Mouse (Mus musculus): ENCODE data around the gene Pmpcb. TPM values are rescaled to one million over a fixed set of nuclear protein-coding genes. Genes with fewer than 3 reads are reported as not detected.
"Not testable (repeated sequence)": the region's sequence is repeated elsewhere in the genome, so short reads cannot be mapped to it uniquely, and the experiment has no call there.

Gene Pmpcb
- polyA plus RNA-seq, 1 experiment from 2014 or later, result 133 TPM

GRCm38 (mm10) chr5:21702009-21702364, 35.0 kb upstream of the Pmpcb start:
- Histone ChIP-seq H3K4me2 (peak overlapping the region; percentile 90), H3K4me1 (ENCODE audit: control insufficient read depth, insufficient read depth, low read length) (no peaks in the 10 kb centered on the region; the same call in 1 of the 2 replicates), H3K36me3 (ENCODE audit: control insufficient read depth, insufficient read depth, low read length) (no peaks in the 10 kb centered on the region), H3K27me3 (ENCODE audit: control insufficient read depth, insufficient read depth, low read length) (no peaks in the 10 kb centered on the region), H3K4me3 (ENCODE audit: low read depth, low read length) (peak overlapping the region; percentile 55), H3K27ac (ENCODE audit: low read depth, low read length) (peak overlapping the region; percentile 90), H3K9me3 (replicated peaks; ENCODE audit: control insufficient read depth, low read length) (no peaks in the 10 kb centered on the region), H3K9ac (ENCODE audit: low read depth, low read length) (peak overlapping the region; percentile 81)
- 58% methylated on average over 2 of the region's 2 CpGs for WGBS (ENCODE audit: insufficient replicate concordance)
- ATAC-seq (replicated peaks; ENCODE audit: insufficient number of reproducible peaks, low FRiP score, low TSS enrichment), result no peak; the same call in 1 of the 2 replicates

- 54% methylated on average over 6 of the region's 6 CpGs for WGBS (ENCODE audit: insufficient replicate concordance)
- H3K4me1 ChIP-seq (ENCODE audit: control insufficient read depth, insufficient read depth, low read length), result no peaks in the 10 kb centered on the region; the same call in 1 of the 2 replicates
- H3K27me3 ChIP-seq (ENCODE audit: control insufficient read depth, insufficient read depth, low read length), result no peaks in the 10 kb centered on the region
- peak overlapping the region; percentile 29 for H3K4me2 ChIP-seq
- peak overlapping the region; percentile 62; the same call in 1 of the 2 replicates for H3K27ac ChIP-seq (ENCODE audit: low read depth, low read length)
- ATAC-seq (replicated peaks; ENCODE audit: insufficient number of reproducible peaks, low FRiP score, low TSS enrichment), result no peak
- no peak overlapping the region for H3K4me3 ChIP-seq (ENCODE audit: low read depth, low read length)
- no peaks in the 10 kb centered on the region for H3K36me3 ChIP-seq (ENCODE audit: control insufficient read depth, insufficient read depth, low read length)
- H3K9me3 ChIP-seq (replicated peaks; ENCODE audit: control insufficient read depth, low read length), result no peaks in the 10 kb centered on the region
- H3K9ac ChIP-seq (ENCODE audit: low read depth, low read length), result no peak overlapping the region
Observed at GRCm38 (mm10) chr5:21702873-21703475, 34.0 kb upstream of the Pmpcb start.

DNA sequence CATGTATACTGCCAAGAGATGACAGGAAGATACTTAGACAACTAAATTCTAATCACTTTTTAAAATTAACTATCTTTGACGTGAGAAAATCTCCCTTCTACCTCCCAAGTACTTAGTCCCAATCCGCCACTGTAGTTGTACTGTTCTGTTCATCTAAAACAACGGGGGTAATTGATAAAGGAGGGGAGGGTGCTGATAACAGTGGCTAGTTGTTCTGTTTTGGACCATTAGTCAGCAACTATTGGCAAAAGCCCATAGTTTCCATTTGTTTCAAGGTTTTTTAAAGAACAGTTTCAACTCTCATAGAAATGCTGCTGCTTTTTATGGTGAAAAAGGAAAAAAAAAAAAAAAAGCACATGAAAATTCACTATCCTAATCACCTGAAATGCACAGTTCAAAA, 33.2 kb upstream of the Pmpcb start:
- 51% methylated on average over 3 of the region's 3 CpGs for WGBS (ENCODE audit: insufficient replicate concordance)
- no peak overlapping the region for H3K4me3 ChIP-seq (ENCODE audit: low read depth, low read length)
- H3K9me3 ChIP-seq (replicated peaks; ENCODE audit: control insufficient read depth, low read length), result no peaks in the 10 kb centered on the region

DNA sequence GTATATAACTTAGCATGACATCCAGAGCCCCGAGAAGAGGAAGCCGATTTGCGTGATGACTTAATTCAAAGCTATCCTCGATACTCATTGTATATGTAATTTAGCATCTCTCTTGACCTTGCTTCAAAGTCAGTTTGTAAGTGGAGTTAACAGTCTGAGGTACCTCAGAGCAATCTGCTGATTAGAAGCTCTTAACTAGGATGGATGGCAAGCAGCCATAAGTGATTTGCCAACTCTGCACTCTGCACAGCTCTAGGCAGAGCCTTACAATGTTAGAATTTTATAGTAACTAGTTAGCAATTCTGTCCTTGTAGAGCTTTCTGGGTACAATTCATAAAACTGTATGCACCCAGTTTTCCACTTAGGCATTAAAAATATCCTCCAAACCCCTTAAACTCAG, 30.4 kb upstream of the Pmpcb start:
- 87% methylated on average over 4 of the region's 4 CpGs for WGBS (ENCODE audit: insufficient replicate concordance)
- no peaks in the 10 kb centered on the region for H3K27me3 ChIP-seq (ENCODE audit: control insufficient read depth, insufficient read depth, low read length)
- H3K36me3 ChIP-seq (ENCODE audit: control insufficient read depth, insufficient read depth, low read length), result no peaks in the 10 kb centered on the region
- H3K9me3 ChIP-seq (replicated peaks; ENCODE audit: control insufficient read depth, low read length), result no peaks in the 10 kb centered on the region
- no peak overlapping the region for H3K9ac ChIP-seq (ENCODE audit: low read depth, low read length)
- H3K27ac ChIP-seq (ENCODE audit: low read depth, low read length), result no peak overlapping the region
- no peak for ATAC-seq (replicated peaks; ENCODE audit: insufficient number of reproducible peaks, low FRiP score, low TSS enrichment)
- no peak overlapping the region for H3K4me2 ChIP-seq
- H3K4me1 ChIP-seq (ENCODE audit: control insufficient read depth, insufficient read depth, low read length), result no peaks in the 10 kb centered on the region; the same call in 1 of the 2 replicates
- no peak overlapping the region for H3K4me3 ChIP-seq (ENCODE audit: low read depth, low read length)

More for the DNA sequence above, 33.2 kb upstream of the Pmpcb start:
- Histone ChIP-seq H3K36me3 (ENCODE audit: control insufficient read depth, insufficient read depth, low read length) (no peaks in the 10 kb centered on the region), H3K4me2 (no peak overlapping the region), H3K27ac (ENCODE audit: low read depth, low read length) (no peak overlapping the region), H3K9ac (ENCODE audit: low read depth, low read length) (no peak overlapping the region), H3K4me1 (ENCODE audit: control insufficient read depth, insufficient read depth, low read length) (no peaks in the 10 kb centered on the region; the same call in 1 of the 2 replicates), H3K27me3 (ENCODE audit: control insufficient read depth, insufficient read depth, low read length) (no peaks in the 10 kb centered on the region)
- no peak for ATAC-seq (replicated peaks; ENCODE audit: insufficient number of reproducible peaks, low FRiP score, low TSS enrichment)

GRCm38 (mm10) chr5:21708011-21708410, 28.9 kb upstream of the Pmpcb start:
- 81% methylated on average over 8 of the region's 8 CpGs for WGBS (ENCODE audit: insufficient replicate concordance)
- not testable (repeated sequence) for ATAC-seq (replicated peaks; ENCODE audit: insufficient number of reproducible peaks, low FRiP score, low TSS enrichment); H3K27me3 ChIP-seq (ENCODE audit: control insufficient read depth, insufficient read depth, low read length)

GRCm38 (mm10) chr5:21712127-21712715, 24.7 kb upstream of the Pmpcb start:
- ATAC-seq (replicated peaks; ENCODE audit: insufficient number of reproducible peaks, low FRiP score, low TSS enrichment), result no peak
- H3K9ac ChIP-seq (ENCODE audit: low read depth, low read length), result no peak overlapping the region
- WGBS (ENCODE audit: insufficient replicate concordance), result 70% methylated on average over 13 of the region's 13 CpGs

More at GRCm38 (mm10) chr5:21708011-21708410, 28.9 kb upstream of the Pmpcb start:
- H3K4me1 ChIP-seq (ENCODE audit: control insufficient read depth, insufficient read depth, low read length); H3K9me3 ChIP-seq (replicated peaks; ENCODE audit: control insufficient read depth, low read length); H3K9ac ChIP-seq (ENCODE audit: low read depth, low read length); H3K4me2 ChIP-seq; H3K36me3 ChIP-seq (ENCODE audit: control insufficient read depth, insufficient read depth, low read length); H3K27ac ChIP-seq (ENCODE audit: low read depth, low read length); H3K4me3 ChIP-seq (ENCODE audit: low read depth, low read length): not testable (repeated sequence)

DNA sequence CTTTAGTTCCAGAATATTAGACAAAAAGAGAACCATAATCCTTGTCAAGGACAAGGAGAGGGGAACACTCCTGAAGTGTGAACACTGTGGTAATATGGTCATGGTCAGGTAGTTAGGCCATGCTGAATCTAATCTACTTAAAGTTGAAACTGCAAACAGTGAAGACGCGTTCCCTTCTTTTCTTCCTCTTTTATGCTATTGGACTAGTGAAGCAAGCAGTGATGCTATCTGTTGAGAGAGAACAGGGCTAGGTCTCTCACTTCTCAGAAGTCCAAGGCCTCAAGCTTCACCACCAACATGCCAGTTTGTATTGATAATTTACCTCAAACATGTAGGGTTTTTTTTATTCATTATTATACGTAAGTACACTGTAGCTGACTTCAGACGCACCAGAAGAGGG, 22.5 kb upstream of the Pmpcb start:
- Histone ChIP-seq H3K36me3 (ENCODE audit: control insufficient read depth, insufficient read depth, low read length) (no peaks in the 10 kb centered on the region), H3K9me3 (replicated peaks; ENCODE audit: control insufficient read depth, low read length) (no peaks in the 10 kb centered on the region), H3K9ac (ENCODE audit: low read depth, low read length) (no peak overlapping the region), H3K27me3 (ENCODE audit: control insufficient read depth, insufficient read depth, low read length) (no peaks in the 10 kb centered on the region), H3K4me3 (ENCODE audit: low read depth, low read length) (no peak overlapping the region), H3K4me1 (ENCODE audit: control insufficient read depth, insufficient read depth, low read length) (no peaks in the 10 kb centered on the region), H3K27ac (ENCODE audit: low read depth, low read length) (no peak overlapping the region), H3K4me2 (no peak overlapping the region)
- no peak for ATAC-seq (replicated peaks; ENCODE audit: insufficient number of reproducible peaks, low FRiP score, low TSS enrichment)
- 88% methylated on average over 4 of the region's 4 CpGs for WGBS (ENCODE audit: insufficient replicate concordance)

More at GRCm38 (mm10) chr5:21712127-21712715, 24.7 kb upstream of the Pmpcb start:
- no peaks in the 10 kb centered on the region for H3K4me1 ChIP-seq (ENCODE audit: control insufficient read depth, insufficient read depth, low read length)
- no peak overlapping the region for H3K4me2 ChIP-seq
- H3K27ac ChIP-seq (ENCODE audit: low read depth, low read length), result no peak overlapping the region
- H3K9me3 ChIP-seq (replicated peaks; ENCODE audit: control insufficient read depth, low read length), result no peaks in the 10 kb centered on the region
- no peak overlapping the region for H3K4me3 ChIP-seq (ENCODE audit: low read depth, low read length)
- H3K36me3 ChIP-seq (ENCODE audit: control insufficient read depth, insufficient read depth, low read length), result no peaks in the 10 kb centered on the region
- H3K27me3 ChIP-seq (ENCODE audit: control insufficient read depth, insufficient read depth, low read length), result no peaks in the 10 kb centered on the region

GRCm38 (mm10) chr5:21717165-21717715, 19.7 kb upstream of the Pmpcb start:
- WGBS (ENCODE audit: insufficient replicate concordance), result 80% methylated on average over 10 of the region's 10 CpGs
- Histone ChIP-seq H3K27ac (ENCODE audit: low read depth, low read length) (no peak overlapping the region), H3K9me3 (replicated peaks; ENCODE audit: control insufficient read depth, low read length) (no peaks in the 10 kb centered on the region)

More at GRCm38 (mm10) chr5:21717165-21717715, 19.7 kb upstream of the Pmpcb start:
- Histone ChIP-seq H3K4me1 (ENCODE audit: control insufficient read depth, insufficient read depth, low read length) (no peaks in the 10 kb centered on the region), H3K9ac (ENCODE audit: low read depth, low read length) (no peak overlapping the region; the same call in 1 of the 2 replicates), H3K4me3 (ENCODE audit: low read depth, low read length) (no peak overlapping the region), H3K36me3 (ENCODE audit: control insufficient read depth, insufficient read depth, low read length) (no peaks in the 10 kb centered on the region), H3K27me3 (ENCODE audit: control insufficient read depth, insufficient read depth, low read length) (no peaks in the 10 kb centered on the region), H3K4me2 (no peak overlapping the region)
- no peak for ATAC-seq (replicated peaks; ENCODE audit: insufficient number of reproducible peaks, low FRiP score, low TSS enrichment)

Data from heart, embryonic 11.5 days (tissue).